Mouse (Mus musculus) ES-Bruce4 (cell line): ENCODE data around the gene Cklf. TPM values are rescaled to one million over a fixed set of nuclear protein-coding genes. Genes with fewer than 3 reads are reported as not detected.
A peak's percentile ranks its signal among the peaks of the same experiment; 100 is the strongest.

Source experiments
- H3K27ac ChIP-seq: 2 replicates; pipeline ENCODE4 v1.5.1; 2012; ENCODE audit warnings: low read length, inconsistent platforms; ENCODE audit not compliant: insufficient read depth
- H3K27me3 ChIP-seq: 2 replicates; pipeline ENCODE4 v1.6.1; 2012; ENCODE audit warnings: mild to moderate bottlenecking, low read length, inconsistent platforms; ENCODE audit not compliant: control insufficient read depth, poor library complexity, insufficient read depth, severe bottlenecking
- H3K36me3 ChIP-seq: 2 replicates; pipeline ENCODE4 v1.6.1; 2012; ENCODE audit warnings: inconsistent platforms, mild to moderate bottlenecking, low read length, moderate library complexity; ENCODE audit not compliant: control insufficient read depth, poor library complexity, insufficient read depth, severe bottlenecking
- H3K4me1 ChIP-seq: one replicate; pipeline ENCODE4 v1.8.1; 2011; ENCODE audit warnings: low read length; ENCODE audit not compliant: control insufficient read depth, insufficient read depth
- H3K4me3 ChIP-seq: 2 replicates; pipeline ENCODE4 v1.5.1; 2011; ENCODE audit warnings: low read depth, mild to moderate bottlenecking, low read length
- H3K9ac ChIP-seq: 2 replicates; pipeline ENCODE4 v1.6.1; 2012; ENCODE audit warnings: low read depth, mild to moderate bottlenecking, inconsistent platforms; ENCODE audit not compliant: poor library complexity, severe bottlenecking
- H3K9me3 ChIP-seq: replicated peaks from 2 replicates; pipeline ENCODE4 v1.6.1; 2012; ENCODE audit warnings: mild to moderate bottlenecking, low read length, inconsistent platforms; ENCODE audit not compliant: control insufficient read depth, poor library complexity, insufficient read depth, severe bottlenecking
- CTCF ChIP-seq: IDR thresholded peaks from one replicate; pipeline ENCODE4 v1.8.1; 2011; ENCODE audit warnings: low read depth, low read length
- EP300 ChIP-seq: IDR thresholded peaks from 2 replicates; pipeline ENCODE4 v1.6.1; 2011; ENCODE audit warnings: low read depth, low read length; ENCODE audit not compliant: insufficient read depth
- POLR2A ChIP-seq: IDR thresholded peaks from one replicate; pipeline ENCODE4 v1.8.1; 2011; ENCODE audit warnings: low read length; ENCODE audit not compliant: insufficient read depth
- polyA plus RNA-seq: library from polyadenylated mRNA; stranded (reverse); fragments of >200 nt; gene quantifications from 2 replicates; pipeline ENCODE4 v1.2.4, GENCODE M21; 2011; ENCODE audit warnings: low read depth; ENCODE audit not compliant: missing spikeins, insufficient read depth, insufficient read length

The Cklf gene
- polyA plus RNA-seq, 1 experiment: 20.4 TPM

DNA sequence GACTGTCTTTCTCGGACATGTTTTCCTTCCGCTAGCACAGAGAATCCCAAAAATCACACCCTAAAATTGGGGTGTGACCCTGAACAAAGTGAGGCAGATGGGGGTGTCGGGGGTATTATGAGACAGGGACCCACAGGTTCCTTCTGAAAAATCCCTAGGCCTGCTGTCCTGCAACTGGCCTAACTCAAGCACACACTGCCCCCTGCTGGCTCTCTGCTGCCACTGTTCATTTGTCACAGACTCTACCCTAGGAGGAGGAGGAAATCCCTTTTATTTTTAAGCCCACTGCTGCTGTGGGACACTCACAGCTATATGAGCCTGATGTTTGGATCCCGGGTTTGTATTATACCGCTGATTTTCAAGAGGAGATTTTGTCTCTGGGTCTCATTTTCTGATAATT, 30.9 kb upstream of the Cklf start:
- no peak overlapping the region for H3K9ac ChIP-seq
- H3K4me3 ChIP-seq: no peak overlapping the region
- no peaks in the 10 kb centered on the region for H3K4me1 ChIP-seq
- H3K27ac ChIP-seq: no peak overlapping the region
- TF ChIP-seq CTCF (peak; percentile 96), EP300 (no peak)
- H3K9me3 ChIP-seq: 0 out of 2 replicates have a peak, but pooled peaks cover 2% of the 10 kb centered on the region
- no peaks in the 10 kb centered on the region for H3K27me3 ChIP-seq
- H3K36me3 ChIP-seq: no peaks in the 10 kb centered on the region

DNA sequence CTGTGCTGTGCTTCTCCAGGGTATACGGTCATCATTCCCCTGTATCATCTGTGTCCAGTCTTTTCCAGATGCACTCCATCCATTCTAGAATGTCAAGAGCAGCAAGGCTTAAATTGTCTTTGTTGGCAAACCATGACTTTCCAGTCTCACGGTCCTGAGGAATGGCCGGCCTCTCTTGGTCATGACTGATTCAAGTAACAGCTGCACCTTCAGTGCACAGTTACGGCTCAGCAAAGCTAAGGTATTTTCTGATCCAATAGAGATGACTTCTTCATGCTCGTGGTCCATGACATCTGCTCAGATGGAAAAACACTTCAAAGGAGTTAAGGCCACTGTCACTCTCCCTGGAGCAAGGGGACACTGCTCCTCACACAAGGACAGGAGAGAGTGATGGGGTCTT, 23.6 kb upstream of the Cklf start:
- Histone ChIP-seq H3K4me1 (no peaks in the 10 kb centered on the region), H3K4me3 (no peak overlapping the region), H3K9me3 (0 out of 2 replicates have a peak, but pooled peaks cover 2% of the 10 kb centered on the region), H3K27ac (no peak overlapping the region), H3K27me3 (no peaks in the 10 kb centered on the region), H3K9ac (no peak overlapping the region), H3K36me3 (peaks cover 20% of the 10 kb centered on the region)
- TF ChIP-seq POLR2A (no peak), EP300 (no peak), CTCF (no peak)

GRCm38 (mm10) chr8:104230377-104230776, 20.3 kb upstream of the Cklf start:
- no peak overlapping the region for H3K4me3 ChIP-seq
- TF ChIP-seq POLR2A (no peak), EP300 (no peak), CTCF (no peak)
- no peaks in the 10 kb centered on the region for H3K27me3 ChIP-seq
- no peak overlapping the region for H3K9ac ChIP-seq
- no peaks in the 10 kb centered on the region for H3K4me1 ChIP-seq
- peaks cover 22% of the 10 kb centered on the region for H3K36me3 ChIP-seq
- H3K9me3 ChIP-seq: no peaks in the 10 kb centered on the region
- no peak overlapping the region for H3K27ac ChIP-seq

GRCm38 (mm10) chr8:104232039-104232438, 18.6 kb upstream of the Cklf start:
- Histone ChIP-seq H3K36me3 (peaks cover 18% of the 10 kb centered on the region), H3K9me3 (no peaks in the 10 kb centered on the region), H3K27me3 (no peaks in the 10 kb centered on the region), H3K4me1 (no peaks in the 10 kb centered on the region), H3K9ac (no peak overlapping the region), H3K4me3 (no peak overlapping the region), H3K27ac (no peak overlapping the region)
- TF ChIP-seq POLR2A (no peak), EP300 (no peak), CTCF (no peak)

DNA sequence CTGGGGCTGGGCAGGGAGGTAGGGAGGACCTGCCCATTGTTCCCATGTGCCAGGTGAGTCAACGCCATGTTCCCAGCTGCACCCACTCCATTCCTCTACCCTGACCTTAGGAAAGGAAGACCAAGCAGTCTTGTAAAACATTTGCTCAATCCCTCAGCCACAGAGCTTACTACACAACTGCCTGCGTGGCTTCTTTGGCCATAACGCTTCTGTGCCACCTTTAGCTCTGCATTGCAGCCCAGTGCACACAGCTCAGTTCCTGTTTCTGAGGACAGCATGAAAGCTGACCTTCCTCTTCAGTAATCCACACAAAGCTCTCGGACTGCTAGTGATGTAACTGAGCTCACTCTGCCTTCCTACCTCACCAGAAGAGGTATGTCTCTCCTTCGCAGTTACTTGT, 17.7 kb upstream of the Cklf start:
- H3K27ac ChIP-seq: no peak overlapping the region
- H3K27me3 ChIP-seq: no peaks in the 10 kb centered on the region
- no peaks in the 10 kb centered on the region for H3K4me1 ChIP-seq
- TF ChIP-seq POLR2A (no peak), CTCF (no peak), EP300 (no peak)
- H3K4me3 ChIP-seq: no peak overlapping the region
- H3K36me3 ChIP-seq: peaks cover 15% of the 10 kb centered on the region
- H3K9me3 ChIP-seq: no peaks in the 10 kb centered on the region
- no peak overlapping the region for H3K9ac ChIP-seq

GRCm38 (mm10) chr8:104234573-104234972, 16.1 kb upstream of the Cklf start:
- H3K9me3 ChIP-seq: no peaks in the 10 kb centered on the region
- no peaks in the 10 kb centered on the region for H3K4me1 ChIP-seq
- no peak overlapping the region for H3K4me3 ChIP-seq
- peaks cover 17% of the 10 kb centered on the region for H3K36me3 ChIP-seq
- H3K9ac ChIP-seq: no peak overlapping the region
- H3K27ac ChIP-seq: no peak overlapping the region
- no peaks in the 10 kb centered on the region for H3K27me3 ChIP-seq
- TF ChIP-seq CTCF (peak; percentile 53), POLR2A (no peak)
